Mouse (Mus musculus) heart, adult 2 months (tissue): ENCODE measurements around the gene Morf4l1. TPM values are rescaled to one million over a fixed set of nuclear protein-coding genes. Genes with fewer than 3 reads are reported as not detected.
A peak's percentile ranks its signal among the peaks of the same experiment; 100 is the strongest.

Source experiments
- DNase-seq, 2 experiments: peaks; one replicate each; pipeline ENCODE4 v3.0.0; 2021
- H3K27ac ChIP-seq: fragments of 200-600 bp; 2 replicates; pipeline ENCODE4 v1.8.1; 2022
- H3K27me3 ChIP-seq: fragments of 200-500 bp; 2 replicates; pipeline ENCODE4 v1.6.1; 2012; ENCODE audit warnings: mild to moderate bottlenecking, low read length, inconsistent platforms, mixed read lengths; ENCODE audit not compliant: control insufficient read depth, insufficient read depth
- H3K36me3 ChIP-seq: fragments of 200-500 bp; 2 replicates; pipeline ENCODE4 v1.6.1; 2012; ENCODE audit warnings: low read length, inconsistent platforms; ENCODE audit not compliant: control insufficient read depth, insufficient read depth
- H3K4me1 ChIP-seq: fragments of 200-500 bp; 2 replicates; pipeline ENCODE4 v1.6.1; 2011; ENCODE audit warnings: low read length; ENCODE audit not compliant: control insufficient read depth, insufficient read depth
- H3K4me3 ChIP-seq: fragments of 200-600 bp; 2 replicates; pipeline ENCODE4 v1.8.1; 2022
- H3K79me2 ChIP-seq: fragments of 200-500 bp; replicated peaks from 2 replicates; pipeline ENCODE4 v1.6.1; 2012; ENCODE audit warnings: mild to moderate bottlenecking, inconsistent platforms, low read length, moderate library complexity, mixed read lengths; ENCODE audit not compliant: control insufficient read depth, insufficient read depth
- H3K9ac ChIP-seq: fragments of 200-500 bp; 2 replicates; pipeline ENCODE4 v1.6.1; 2012; ENCODE audit warnings: low read depth, mild to moderate bottlenecking, control low read depth, inconsistent platforms, low read length, mixed read lengths
- CTCF ChIP-seq: fragments of 200-600 bp; IDR thresholded peaks from 2 replicates; pipeline ENCODE4 v1.8.1; 2022; ENCODE audit warnings: antibody characterized with exemption, mild to moderate bottlenecking, moderate library complexity
- EP300 ChIP-seq: fragments of 200-500 bp; IDR thresholded peaks from 2 replicates; pipeline ENCODE4 v1.6.1; 2011; ENCODE audit warnings: low read depth, low read length, control low read depth; ENCODE audit not compliant: insufficient read depth
- POLR2A ChIP-seq: fragments of 200-500 bp; IDR thresholded peaks from 2 replicates; pipeline ENCODE4 v1.6.1; 2011; ENCODE audit warnings: mild to moderate bottlenecking, low read depth, low read length, control low read depth; ENCODE audit not compliant: insufficient read depth
- WGBS: fragments of 180-500 bp; shearing (Covaris S2); methylation state at CpG from one replicate; pipeline ENCODE4 v1.1.7; 2018; 5-methylcytosine and 5-hydroxymethylcytosine counted together
- intact Hi-C: fragments of 180-260 bp; cut with DNase I; formaldehyde crosslinking; loops from one replicate; pipeline ENCODE4 v1.15.1; 2025
- polyA plus RNA-seq: library from polyadenylated mRNA; depleted of rRNA; stranded (reverse); fragments of >200 nt; gene quantifications from 2 replicates; pipeline ENCODE4 v1.2.3, GENCODE M21; 2012
- total RNA-seq, 2 experiments: library from RNA; stranded (reverse); gene quantifications; 2 replicates each; pipeline ENCODE4 v1.2.3; 2021

Morf4l1 gene
- total and polyA plus RNA-seq, 3 experiments = 119 to 276 (median 213) TPM

DNA sequence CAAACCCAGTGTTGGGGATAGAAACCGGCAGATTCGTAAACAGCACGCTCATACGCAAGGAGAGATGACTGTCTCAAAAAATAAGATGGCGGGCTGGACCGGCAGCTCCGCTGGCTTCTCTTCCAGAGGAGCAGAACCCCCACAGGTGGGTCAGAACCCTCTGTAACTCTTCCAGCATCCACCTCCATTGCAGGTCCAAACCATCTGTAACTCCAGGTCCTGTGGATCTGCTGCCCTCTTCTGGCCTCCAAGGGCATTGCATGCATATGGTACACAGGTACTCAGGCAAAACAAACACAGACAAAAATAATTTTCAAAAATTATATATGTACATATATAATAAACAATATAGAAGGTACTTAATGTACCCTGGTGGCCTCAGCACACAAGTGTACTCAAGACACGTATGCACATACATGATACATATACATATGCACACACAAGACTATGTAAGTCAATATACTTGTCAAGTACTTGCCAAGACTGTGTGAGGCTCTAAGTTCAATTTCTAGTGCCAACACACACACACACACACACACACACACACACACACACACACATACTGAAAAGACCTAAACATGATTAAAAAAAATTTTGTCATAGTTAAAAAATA is 37.6 kb downstream of the Morf4l1 start:
- H3K9ac ChIP-seq = no peak overlapping the region
- no peak overlapping the region for H3K27ac ChIP-seq
- DNase-seq = peak; percentile 65 to 78
- TF ChIP-seq CTCF (peak; percentile 95), EP300 (0 out of 2 replicates have a peak, but pooled peaks have one; percentile 40), POLR2A (no peak)
- 69% methylated on average over 8 of the region's 8 CpGs for WGBS
- H3K4me3 ChIP-seq = no peak overlapping the region
- no peaks in the 10 kb centered on the region for H3K27me3 ChIP-seq
- H3K4me1 ChIP-seq = no peaks in the 10 kb centered on the region
- H3K36me3 ChIP-seq = no peaks in the 10 kb centered on the region
- no peaks in the 10 kb centered on the region for H3K79me2 ChIP-seq
- intact Hi-C loops = loop anchor here (1.0 to 5.0 kb wide), 2 partner anchors 50 to 250 kb away; no protein-coding TSS in a partner anchor

DNA sequence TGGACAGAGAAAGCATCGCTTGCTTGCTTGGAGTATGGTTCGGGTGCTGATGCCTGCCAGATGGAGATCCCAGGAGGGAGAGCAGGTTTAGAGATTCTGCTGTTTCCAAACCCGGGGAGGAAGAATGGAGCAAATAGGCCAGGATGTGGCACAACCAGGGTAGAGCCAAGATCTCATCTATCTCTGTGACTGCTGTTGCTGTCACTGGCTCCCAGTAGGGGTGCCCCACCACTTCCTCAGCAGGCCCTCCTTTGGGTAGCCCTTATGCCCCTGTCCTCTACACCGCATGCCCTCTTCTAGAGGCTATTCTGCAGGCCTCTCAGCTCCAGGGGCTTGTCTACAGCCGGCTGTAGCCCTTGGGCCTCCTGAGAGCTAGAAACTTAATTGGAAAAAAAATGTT is 38.4 kb downstream of the Morf4l1 start:
- no peak for DNase-seq
- H3K4me1 ChIP-seq = no peaks in the 10 kb centered on the region
- H3K79me2 ChIP-seq = no peaks in the 10 kb centered on the region
- no peak overlapping the region for H3K9ac ChIP-seq
- H3K36me3 ChIP-seq = no peaks in the 10 kb centered on the region
- intact Hi-C loops = loop anchor here (5.0 kb wide), 1 partner anchor 51 kb away; no protein-coding TSS in a partner anchor
- no peaks in the 10 kb centered on the region for H3K27me3 ChIP-seq
- WGBS = 85% methylated on average over 5 of the region's 5 CpGs
- TF ChIP-seq POLR2A = no peak
- TF ChIP-seq CTCF = no peak
- no peak for TF ChIP-seq EP300
- no peak overlapping the region for H3K4me3 ChIP-seq
- H3K27ac ChIP-seq = no peak overlapping the region

DNA sequence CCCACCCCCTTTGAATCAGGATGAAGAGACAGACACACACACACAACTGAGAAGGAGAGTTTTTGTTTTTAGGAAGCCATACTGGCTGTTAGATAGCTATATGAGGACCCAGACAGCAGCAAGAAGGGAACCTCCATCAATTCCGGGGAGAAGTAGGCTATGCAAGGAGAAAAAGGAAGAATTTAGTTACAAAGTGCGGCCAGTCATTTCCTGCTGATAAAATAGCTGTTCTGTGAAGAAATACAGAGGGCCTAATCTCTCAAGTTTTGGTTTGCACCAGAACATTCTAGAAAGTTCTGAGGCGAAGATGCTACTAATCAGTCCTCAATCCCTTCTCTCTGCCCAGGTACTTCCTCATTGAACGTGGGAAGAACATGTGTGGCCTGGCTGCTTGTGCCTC is 39.2 kb downstream of the Morf4l1 start:
- Histone ChIP-seq H3K27ac (no peak overlapping the region), H3K4me1 (no peaks in the 10 kb centered on the region), H3K27me3 (no peaks in the 10 kb centered on the region), H3K9ac (no peak overlapping the region), H3K36me3 (no peaks in the 10 kb centered on the region), H3K79me2 (no peaks in the 10 kb centered on the region), H3K4me3 (no peak overlapping the region)
- no peak for DNase-seq
- intact Hi-C loops = loop anchor here (5.0 kb wide), 1 partner anchor 52 kb away; no protein-coding TSS in a partner anchor
- TF ChIP-seq POLR2A (no peak), CTCF (no peak), EP300 (no peak)
- 42% methylated on average over 4 of the region's 4 CpGs for WGBS

DNA sequence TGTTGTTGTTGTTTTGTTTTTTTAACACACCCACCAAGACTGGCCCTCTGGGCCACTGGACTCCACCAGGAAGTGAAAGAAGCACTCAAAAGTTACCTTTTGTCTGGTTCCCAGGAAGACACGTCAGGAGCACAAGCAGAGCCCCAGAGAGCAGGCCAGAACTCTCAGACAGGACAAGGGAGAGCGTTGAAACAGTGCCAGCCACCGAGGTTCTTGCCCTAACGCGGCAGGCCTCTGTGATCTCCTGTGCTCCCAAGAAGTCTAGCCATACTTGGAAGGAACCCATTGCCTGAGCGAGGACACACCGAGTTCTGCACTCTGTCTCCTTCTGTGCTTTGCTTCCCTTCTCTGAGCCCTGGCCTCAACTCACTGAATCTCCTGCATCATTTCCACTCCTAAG is 44.4 kb downstream of the Morf4l1 start:
- intact Hi-C loops = no loop called here
- Histone ChIP-seq H3K4me1 (no peaks in the 10 kb centered on the region), H3K27ac (no peak overlapping the region), H3K27me3 (no peaks in the 10 kb centered on the region), H3K4me3 (no peak overlapping the region), H3K36me3 (no peaks in the 10 kb centered on the region), H3K9ac (no peak overlapping the region), H3K79me2 (no peaks in the 10 kb centered on the region)
- no peak for DNase-seq
- 49% methylated on average over 7 of the region's 7 CpGs for WGBS
- no peak for TF ChIP-seq CTCF
- no peak for TF ChIP-seq EP300
- TF ChIP-seq POLR2A = no peak

DNA sequence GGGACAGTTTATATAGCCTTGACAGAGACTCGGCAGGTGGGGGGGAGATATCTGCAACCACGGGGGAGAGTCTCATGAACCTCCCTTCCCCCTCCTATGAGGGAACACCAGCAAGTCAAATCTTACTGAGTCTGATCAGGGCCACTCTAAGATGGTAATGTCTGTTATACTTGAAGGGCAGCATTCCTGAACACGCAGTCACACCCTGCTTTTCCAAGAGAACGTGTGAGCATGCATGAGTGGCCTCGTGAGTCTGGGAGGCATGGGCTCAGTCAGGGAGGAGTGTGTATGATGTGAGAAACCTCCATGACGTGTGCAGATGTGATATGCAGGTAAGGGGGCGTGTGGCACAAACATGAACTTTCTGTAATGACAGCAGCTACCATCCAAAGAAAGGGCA is 45.1 kb downstream of the Morf4l1 start:
- H3K9ac ChIP-seq = no peak overlapping the region
- no peaks in the 10 kb centered on the region for H3K79me2 ChIP-seq
- no peaks in the 10 kb centered on the region for H3K27me3 ChIP-seq
- TF ChIP-seq CTCF = no peak
- no peak for TF ChIP-seq POLR2A
- no peak for TF ChIP-seq EP300
- H3K4me3 ChIP-seq = no peak overlapping the region
- intact Hi-C loops = no loop called here
- DNase-seq = no peak
- no peaks in the 10 kb centered on the region for H3K36me3 ChIP-seq
- no peak overlapping the region for H3K27ac ChIP-seq
- WGBS = 77% methylated on average over 7 of the region's 7 CpGs
- H3K4me1 ChIP-seq = no peaks in the 10 kb centered on the region

DNA sequence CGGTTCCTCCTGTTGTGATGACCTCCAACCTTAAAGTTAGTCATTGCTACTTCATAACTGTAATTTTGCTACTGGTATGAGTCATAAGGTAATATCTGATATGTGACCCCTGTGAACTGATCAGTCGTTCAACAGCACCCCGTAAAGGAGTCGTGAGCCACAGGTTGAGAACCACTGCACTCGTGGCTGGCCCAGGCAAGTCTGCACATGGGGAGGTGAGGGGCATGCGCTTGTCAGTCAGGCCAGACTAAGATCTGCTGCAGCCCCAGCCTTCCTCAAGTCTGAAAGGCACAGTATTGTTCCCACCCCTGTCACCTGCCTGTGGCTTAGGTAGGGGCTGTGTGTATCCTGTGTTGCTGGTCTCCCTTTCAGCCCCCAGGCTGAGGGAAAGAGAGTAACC is 45.8 kb downstream of the Morf4l1 start:
- no peak for TF ChIP-seq POLR2A
- TF ChIP-seq EP300 = no peak
- no peak for TF ChIP-seq CTCF
- Histone ChIP-seq H3K27ac (no peak overlapping the region), H3K9ac (no peak overlapping the region), H3K27me3 (no peaks in the 10 kb centered on the region), H3K4me3 (no peak overlapping the region), H3K79me2 (no peaks in the 10 kb centered on the region), H3K36me3 (no peaks in the 10 kb centered on the region), H3K4me1 (no peaks in the 10 kb centered on the region)
- DNase-seq = no peak
- 88% methylated on average over 6 of the region's 6 CpGs for WGBS
- intact Hi-C loops = no loop called here
